Mouse (Mus musculus): ENCODE data around the gene Cfl2. TPM values are rescaled to one million over a fixed set of nuclear protein-coding genes. Genes with fewer than 3 reads are reported as not detected.
"Not testable (repeated sequence)": the region's sequence is repeated elsewhere in the genome, so short reads cannot be mapped to it uniquely, and the experiment has no call there.

Gene Cfl2
- polyA plus RNA-seq, 1 experiment from 2014 or later, result 182 TPM

DNA sequence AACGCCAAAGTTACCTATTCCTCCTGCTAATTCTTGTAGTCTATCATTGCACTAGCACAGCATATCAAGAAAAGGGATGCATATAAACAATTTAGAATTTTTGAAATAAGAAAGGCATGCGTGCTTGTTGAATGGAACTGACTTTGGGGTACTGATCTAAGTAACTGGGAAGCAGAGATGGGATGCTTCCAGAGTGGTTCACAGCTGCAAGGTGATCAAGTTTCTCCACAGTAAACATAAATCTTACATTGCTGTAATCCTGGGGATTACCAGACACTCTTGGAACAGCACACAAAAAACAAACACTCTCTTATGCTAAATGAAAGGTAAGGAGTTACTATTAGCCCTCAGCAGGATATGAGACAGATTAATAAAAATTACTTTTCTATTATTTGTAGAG, 12.1 kb downstream of the Cfl2 start:
- H3K27ac ChIP-seq, result no peak overlapping the region
- H3K4me3 ChIP-seq, result no peak overlapping the region
- no peaks in the 10 kb centered on the region for H3K36me3 ChIP-seq
- WGBS, result 74% methylated on average over 2 of the region's 2 CpGs
- H3K27me3 ChIP-seq, result no peaks in the 10 kb centered on the region
- H3K4me2 ChIP-seq, result no peak overlapping the region
- no peaks in the 10 kb centered on the region for H3K4me1 ChIP-seq
- no peak for ATAC-seq (ENCODE audit: borderline replicate concordance, extremely low read depth, low FRiP score, low TSS enrichment)
- no peak overlapping the region for H3K9ac ChIP-seq
- no peaks in the 10 kb centered on the region for H3K9me3 ChIP-seq

DNA sequence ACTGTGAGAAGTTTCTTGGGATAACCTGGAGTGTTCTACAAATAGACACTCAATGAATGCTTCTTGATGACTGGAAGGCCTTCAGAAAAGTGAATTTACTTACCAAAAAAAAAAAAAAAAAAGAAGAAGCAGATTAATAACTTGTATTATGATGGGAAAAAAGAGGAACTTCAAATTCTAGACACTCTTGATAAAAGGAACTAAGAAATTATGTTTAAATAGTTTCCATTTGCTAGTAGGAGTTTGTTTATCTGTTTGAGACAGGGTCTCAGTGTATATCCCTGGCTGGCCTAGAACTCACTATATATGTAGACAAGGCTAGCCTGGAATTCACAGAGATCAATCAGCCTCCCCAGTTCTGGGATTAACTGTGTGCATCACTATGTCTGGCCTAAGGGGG, 18.3 kb downstream of the Cfl2 start:
- no peak overlapping the region for H3K4me2 ChIP-seq
- H3K9ac ChIP-seq, result no peak overlapping the region
- no peak for ATAC-seq (ENCODE audit: borderline replicate concordance, extremely low read depth, low FRiP score, low TSS enrichment)
- H3K4me3 ChIP-seq, result no peak overlapping the region
- H3K27ac ChIP-seq, result no peak overlapping the region
- H3K9me3 ChIP-seq, result no peaks in the 10 kb centered on the region
- no peaks in the 10 kb centered on the region for H3K36me3 ChIP-seq
- no peaks in the 10 kb centered on the region for H3K4me1 ChIP-seq
- H3K27me3 ChIP-seq, result no peaks in the 10 kb centered on the region

DNA sequence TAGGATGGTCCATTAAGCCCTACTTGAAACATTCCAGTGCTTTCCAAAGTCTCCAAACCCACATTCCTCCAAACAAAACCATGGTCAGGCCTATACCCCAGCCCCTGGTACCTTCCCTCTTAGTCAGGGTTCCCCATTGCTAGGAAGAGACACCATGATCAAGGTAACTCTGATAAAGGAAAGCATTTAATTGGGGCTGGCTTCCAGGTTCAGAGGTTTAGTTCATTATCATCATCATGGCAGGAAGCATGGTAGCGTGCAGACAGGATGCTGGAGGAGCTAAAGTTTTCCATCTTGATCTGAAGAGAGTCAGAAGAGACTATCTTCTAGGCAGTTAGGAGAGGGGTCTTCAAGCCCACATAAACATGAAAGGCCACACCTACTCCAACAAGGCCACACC, 21.1 kb downstream of the Cfl2 start:
- WGBS, result 86% methylated on average over 1 of the region's 1 CpGs
- Histone ChIP-seq H3K9ac (no peak overlapping the region), H3K4me2 (no peak overlapping the region), H3K4me1 (no peaks in the 10 kb centered on the region), H3K9me3 (no peaks in the 10 kb centered on the region), H3K27ac (no peak overlapping the region), H3K36me3 (no peaks in the 10 kb centered on the region), H3K4me3 (no peak overlapping the region), H3K27me3 (no peaks in the 10 kb centered on the region)
- ATAC-seq (ENCODE audit: borderline replicate concordance, extremely low read depth, low FRiP score, low TSS enrichment), result no peak

DNA sequence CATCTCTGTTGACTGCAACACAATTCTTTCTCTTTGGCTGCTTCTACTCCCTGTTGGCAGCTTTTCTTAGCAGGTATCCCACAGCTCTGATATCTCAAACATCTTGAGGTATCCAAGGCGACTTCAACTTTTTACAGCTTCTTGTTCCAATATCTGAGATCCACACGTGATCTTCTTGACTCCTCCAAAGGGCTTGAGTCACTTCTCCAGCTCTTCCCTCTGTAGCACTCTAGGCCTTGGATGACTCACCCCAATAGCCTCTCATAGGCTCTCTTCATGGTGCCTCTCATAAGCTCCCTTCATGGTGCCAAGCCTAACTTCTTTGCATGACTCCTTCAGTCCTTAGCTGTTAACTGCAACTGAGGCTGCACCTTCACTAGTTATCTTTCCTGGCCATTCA, 22.9 kb downstream of the Cfl2 start:
- H3K9ac ChIP-seq, result no peak overlapping the region
- H3K27ac ChIP-seq, result no peak overlapping the region
- no peaks in the 10 kb centered on the region for H3K27me3 ChIP-seq
- no peak overlapping the region for H3K4me2 ChIP-seq
- H3K36me3 ChIP-seq, result no peaks in the 10 kb centered on the region
- no peak overlapping the region for H3K4me3 ChIP-seq
- no peak for ATAC-seq (ENCODE audit: borderline replicate concordance, extremely low read depth, low FRiP score, low TSS enrichment)
- no peaks in the 10 kb centered on the region for H3K9me3 ChIP-seq
- whole genome bisulfite sequencing, result 81% methylated on average over 2 of the region's 2 CpGs
- peaks cover 6% of the 10 kb centered on the region; the same call in 1 of the 2 replicates for H3K4me1 ChIP-seq

DNA sequence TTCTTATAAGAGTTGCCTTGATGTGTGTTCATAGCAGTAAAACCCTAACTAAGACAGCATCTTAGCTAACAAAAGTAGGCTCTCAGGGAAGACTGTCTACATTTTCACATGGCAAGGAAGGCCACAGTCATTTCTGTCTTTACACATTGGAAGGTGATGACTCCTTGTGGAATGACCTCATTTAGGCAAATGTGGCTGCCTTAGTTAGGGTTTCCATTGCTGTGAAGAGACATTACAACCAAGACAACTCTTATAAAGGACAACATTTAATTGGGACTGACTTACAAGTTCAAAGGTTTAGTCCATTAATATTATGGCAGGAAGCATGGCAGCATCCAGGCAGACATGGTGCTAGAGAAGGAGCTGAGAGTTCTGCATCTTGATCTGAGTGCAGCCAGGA, 23.7 kb downstream of the Cfl2 start:
- no peak overlapping the region for H3K9ac ChIP-seq
- no peaks in the 10 kb centered on the region for H3K9me3 ChIP-seq
- ATAC-seq (ENCODE audit: borderline replicate concordance, extremely low read depth, low FRiP score, low TSS enrichment), result no peak
- no peaks in the 10 kb centered on the region for H3K36me3 ChIP-seq
- H3K27ac ChIP-seq, result no peak overlapping the region
- H3K4me1 ChIP-seq, result peaks cover 9% of the 10 kb centered on the region; the same call in 1 of the 2 replicates
- H3K4me3 ChIP-seq, result no peak overlapping the region
- no peak overlapping the region for H3K4me2 ChIP-seq
- no peaks in the 10 kb centered on the region for H3K27me3 ChIP-seq

- H3K9ac ChIP-seq, result no peak overlapping the region
- H3K27ac ChIP-seq, result 0 out of 2 replicates have a peak overlapping the region, but pooled peaks have one; percentile 54
- H3K9me3 ChIP-seq, result no peaks in the 10 kb centered on the region
- H3K4me3 ChIP-seq, result no peak overlapping the region
- no peak for ATAC-seq (ENCODE audit: borderline replicate concordance, extremely low read depth, low FRiP score, low TSS enrichment)
- 66% methylated on average over 18 of the region's 18 CpGs for WGBS
- peaks cover 9% of the 10 kb centered on the region; the same call in 1 of the 2 replicates for H3K4me1 ChIP-seq
- no peak overlapping the region; the same call in 1 of the 2 replicates for H3K4me2 ChIP-seq
- H3K36me3 ChIP-seq, result no peaks in the 10 kb centered on the region
- H3K27me3 ChIP-seq, result no peaks in the 10 kb centered on the region
Observed at GRCm38 (mm10) chr12:54835608-54836570, 26.8 kb downstream of the Cfl2 start.

DNA sequence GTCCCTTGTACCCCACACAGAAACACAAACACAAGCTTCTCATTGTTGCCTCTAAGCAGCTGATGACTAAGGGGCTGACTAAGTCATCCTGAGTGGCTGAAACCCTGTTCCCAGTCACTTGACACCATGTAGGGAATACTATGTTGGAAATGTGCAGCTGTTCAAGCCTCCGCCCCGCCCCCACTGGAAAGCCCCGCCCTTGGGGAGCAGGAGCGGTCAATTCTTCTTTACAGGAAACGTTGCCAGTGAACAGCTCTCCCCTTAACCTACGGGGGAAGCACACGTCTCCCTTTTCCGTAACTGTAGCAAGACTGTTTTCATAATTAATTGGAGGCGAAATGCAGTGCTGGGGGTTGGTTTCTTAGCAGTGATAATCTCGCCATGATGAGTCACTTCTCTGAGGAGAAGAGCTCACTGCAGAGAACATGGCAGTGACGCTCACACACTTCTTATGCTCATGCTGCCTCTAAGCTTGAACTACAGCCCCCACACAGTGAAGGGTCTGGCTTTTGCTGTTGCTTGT, 27.7 kb downstream of the Cfl2 start:
- no peaks in the 10 kb centered on the region for H3K27me3 ChIP-seq
- ATAC-seq (ENCODE audit: borderline replicate concordance, extremely low read depth, low FRiP score, low TSS enrichment), result peak; percentile 86
- no peaks in the 10 kb centered on the region for H3K36me3 ChIP-seq
- 0 out of 2 replicates have a peak overlapping the region, but pooled peaks have one; percentile 2 for H3K9ac ChIP-seq
- peak overlapping the region; percentile 37 for H3K4me3 ChIP-seq
- peaks cover 9% of the 10 kb centered on the region; the same call in 1 of the 2 replicates for H3K4me1 ChIP-seq
- no peaks in the 10 kb centered on the region for H3K9me3 ChIP-seq
- WGBS, result 2% methylated on average over 11 of the region's 11 CpGs
- peak overlapping the region; percentile 54 for H3K27ac ChIP-seq
- H3K4me2 ChIP-seq, result peak overlapping the region; percentile 52

DNA sequence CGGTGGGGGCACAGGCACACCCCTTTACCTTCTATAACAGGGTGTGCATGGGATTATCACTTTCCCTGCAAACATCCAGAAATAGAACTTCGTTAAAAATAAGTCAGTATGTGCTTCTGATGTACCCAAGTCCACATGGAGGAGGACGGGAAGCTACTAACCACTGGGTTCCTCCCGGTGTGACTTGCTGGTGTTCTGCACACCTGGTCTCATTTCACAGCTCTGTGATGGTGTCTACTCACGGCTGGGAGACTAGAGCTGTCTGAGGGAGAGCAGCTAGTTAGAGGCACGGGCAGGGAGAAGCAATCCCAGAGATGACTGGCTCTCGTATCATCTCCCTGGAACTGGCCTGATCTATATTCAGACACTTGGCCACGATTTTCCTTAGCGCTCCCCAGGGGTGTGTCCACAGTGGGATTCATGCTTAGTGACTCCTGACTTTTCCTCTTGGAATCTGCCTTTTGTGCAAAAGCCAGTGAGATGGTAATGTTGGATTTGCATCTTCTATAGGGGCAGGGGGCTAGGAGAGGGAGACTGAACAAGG, 28.7 kb downstream of the Cfl2 start:
- no peak overlapping the region for H3K9ac ChIP-seq
- ATAC-seq (ENCODE audit: borderline replicate concordance, extremely low read depth, low FRiP score, low TSS enrichment), result no peak
- no peaks in the 10 kb centered on the region for H3K27me3 ChIP-seq
- 69% methylated on average over 9 of the region's 9 CpGs for WGBS
- no peak overlapping the region for H3K4me3 ChIP-seq
- no peak overlapping the region for H3K4me2 ChIP-seq
- H3K27ac ChIP-seq, result no peak overlapping the region
- no peaks in the 10 kb centered on the region for H3K36me3 ChIP-seq
- peaks cover 9% of the 10 kb centered on the region; the same call in 1 of the 2 replicates for H3K4me1 ChIP-seq
- H3K9me3 ChIP-seq, result no peaks in the 10 kb centered on the region

DNA sequence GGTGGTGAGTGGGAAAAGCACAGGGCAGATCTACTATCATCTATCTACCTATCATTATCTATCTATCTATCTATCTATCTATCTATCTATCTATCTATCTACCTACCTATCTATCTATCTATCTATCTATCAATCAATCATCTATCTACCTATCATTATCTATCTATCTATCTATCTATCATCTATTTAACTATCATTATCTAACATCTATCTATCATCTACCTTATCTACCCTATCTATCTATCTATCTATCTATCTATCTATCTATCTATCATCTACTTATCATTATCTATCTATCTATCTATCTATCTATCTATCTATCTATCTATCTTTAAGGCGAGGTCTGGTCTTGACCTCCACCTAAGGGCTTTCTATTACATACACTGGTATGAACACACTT, 30.8 kb downstream of the Cfl2 start:
- H3K27me3 ChIP-seq; H3K4me2 ChIP-seq; H3K4me1 ChIP-seq; H3K27ac ChIP-seq; H3K9ac ChIP-seq; H3K4me3 ChIP-seq; ATAC-seq (ENCODE audit: borderline replicate concordance, extremely low read depth, low FRiP score, low TSS enrichment); H3K36me3 ChIP-seq; H3K9me3 ChIP-seq: not testable (repeated sequence)
- 71% methylated on average over 1 of the region's 1 CpGs for WGBS

DNA sequence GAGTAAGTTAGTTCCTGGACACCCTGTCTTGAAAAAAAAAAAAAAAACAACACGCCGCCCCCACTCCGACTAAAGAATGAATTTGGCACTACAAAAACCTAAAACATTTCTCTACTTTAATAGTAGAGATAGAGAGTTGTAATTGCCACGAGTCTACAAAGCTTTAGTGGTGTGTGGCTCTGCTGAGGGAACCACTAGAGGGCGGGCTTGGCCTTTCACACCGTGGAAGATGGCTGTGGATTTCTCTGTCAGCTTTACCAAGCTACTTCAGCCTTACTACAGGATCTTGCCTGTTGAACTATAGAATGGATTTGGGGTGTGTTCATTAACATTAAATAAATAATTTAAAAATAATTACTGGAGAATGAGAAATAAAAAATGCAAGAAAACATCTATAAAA, 32.1 kb downstream of the Cfl2 start:
- 0 out of 2 replicates have a peak, but pooled peaks have one; percentile 43 for ATAC-seq (ENCODE audit: borderline replicate concordance, extremely low read depth, low FRiP score, low TSS enrichment)
- Histone ChIP-seq H3K4me1 (peaks cover 9% of the 10 kb centered on the region; the same call in 1 of the 2 replicates), H3K4me2 (no peak overlapping the region), H3K27ac (no peak overlapping the region), H3K36me3 (no peaks in the 10 kb centered on the region), H3K9me3 (no peaks in the 10 kb centered on the region), H3K9ac (no peak overlapping the region), H3K27me3 (no peaks in the 10 kb centered on the region), H3K4me3 (no peak overlapping the region)
- 14% methylated on average over 6 of the region's 6 CpGs for WGBS

GRCm38 (mm10) chr12:54829876-54830275, 32.8 kb downstream of the Cfl2 start:
- ATAC-seq (ENCODE audit: borderline replicate concordance, extremely low read depth, low FRiP score, low TSS enrichment), result no peak
- H3K4me2 ChIP-seq, result no peak overlapping the region
- no peaks in the 10 kb centered on the region for H3K9me3 ChIP-seq
- H3K9ac ChIP-seq, result no peak overlapping the region
- H3K27me3 ChIP-seq, result no peaks in the 10 kb centered on the region
- 50% methylated on average over 5 of the region's 5 CpGs for WGBS
- no peak overlapping the region for H3K4me3 ChIP-seq
- no peak overlapping the region for H3K27ac ChIP-seq
- H3K36me3 ChIP-seq, result no peaks in the 10 kb centered on the region
- H3K4me1 ChIP-seq, result peaks cover 3% of the 10 kb centered on the region; the same call in 1 of the 2 replicates

DNA sequence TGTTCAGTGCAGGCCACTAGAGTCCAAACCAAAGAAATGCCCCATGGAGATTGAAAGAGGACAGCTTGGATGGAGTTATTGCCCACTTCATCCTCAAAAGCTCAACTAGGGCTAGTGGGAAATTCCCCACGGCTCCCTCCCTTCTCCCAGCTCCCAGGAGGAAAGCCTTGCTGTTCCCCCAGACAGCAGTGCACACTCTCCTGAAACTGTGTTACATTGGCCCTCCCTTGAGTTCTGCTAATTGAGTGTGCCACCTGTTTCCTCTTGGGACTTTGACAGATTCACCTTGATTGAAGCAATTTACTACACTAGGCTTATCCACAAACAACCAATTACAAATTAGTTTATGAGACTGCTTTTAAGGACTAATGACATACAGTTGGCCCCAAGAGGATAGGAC, 34.6 kb downstream of the Cfl2 start:
- Histone ChIP-seq H3K4me3 (no peak overlapping the region), H3K4me2 (no peak overlapping the region), H3K9ac (no peak overlapping the region), H3K27ac (no peak overlapping the region), H3K27me3 (no peaks in the 10 kb centered on the region), H3K9me3 (no peaks in the 10 kb centered on the region), H3K4me1 (peaks cover 9% of the 10 kb centered on the region), H3K36me3 (no peaks in the 10 kb centered on the region)
- no peak for ATAC-seq (ENCODE audit: borderline replicate concordance, extremely low read depth, low FRiP score, low TSS enrichment)
- WGBS, result 70% methylated on average over 1 of the region's 1 CpGs

Measured in lung, embryonic 15.5 days (tissue).